Mouse (Mus musculus) regulatory T cell (primary cell): ENCODE measurements around the gene Samd5.

Experiments
- in situ Hi-C: fragments of 300-600 bp; cut with MboI, MseI; formaldehyde crosslinking; loops from one replicate; pipeline ENCODE4 v1.15.1; 2025; ENCODE audit warnings: high pct_unique_total_duplicates

Samd5 gene

GRCm38 (mm10) chr10:9574135-9574534, 100.9 kb downstream of the Samd5 start:
- in situ Hi-C loops = no loop called here
